Mouse (Mus musculus): Measurements from ENCODE around the gene Baz1b. TPM values are rescaled to one million over a fixed set of nuclear protein-coding genes. Genes with fewer than 3 reads are reported as not detected.

Gene Baz1b
- polyA plus RNA-seq, 2 experiments from 2014 or later = 25.2 to 25.4 TPM

DNA sequence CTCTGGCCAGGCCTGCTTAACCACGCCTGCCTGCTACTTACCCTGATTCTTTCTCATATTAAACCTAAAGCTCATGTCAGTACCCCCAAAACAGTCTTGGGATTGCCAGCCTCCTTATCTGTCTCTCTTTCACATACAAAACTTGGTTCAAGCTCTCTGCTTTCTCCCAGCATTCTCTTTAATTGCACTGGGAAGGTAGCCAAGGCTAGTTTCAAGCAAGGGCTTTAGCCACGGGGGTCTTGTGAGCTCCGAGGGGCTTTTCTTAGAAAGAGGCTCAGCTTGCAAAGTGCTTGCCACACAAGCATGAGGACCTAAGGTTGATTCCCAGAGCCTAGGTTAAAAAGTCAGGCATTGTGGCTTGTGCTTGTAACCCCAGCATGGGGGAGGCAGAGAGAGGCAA, 98.1 kb downstream of the Baz1b start:
- ATAC-seq = no peak

DNA sequence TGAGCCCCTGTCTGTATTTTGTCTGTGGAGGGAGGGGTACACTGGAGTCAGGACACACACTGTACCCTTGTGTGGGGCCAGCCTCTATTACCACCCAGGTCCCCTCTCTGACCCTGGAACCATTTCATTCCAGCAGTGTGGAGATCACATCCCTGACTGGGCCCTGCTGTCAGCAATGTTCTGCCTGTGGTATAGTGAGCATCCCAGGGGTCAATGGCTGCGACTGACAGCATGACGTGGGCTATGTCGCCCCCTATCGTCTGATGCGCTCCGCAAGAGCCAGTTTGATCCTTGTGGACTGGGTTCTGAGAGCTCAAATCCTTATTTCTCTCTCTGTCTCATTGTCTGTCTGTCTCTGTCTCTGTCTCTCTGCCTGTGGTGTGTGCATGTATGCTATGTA, 99.1 kb downstream of the Baz1b start:
- no peak for ATAC-seq

DNA sequence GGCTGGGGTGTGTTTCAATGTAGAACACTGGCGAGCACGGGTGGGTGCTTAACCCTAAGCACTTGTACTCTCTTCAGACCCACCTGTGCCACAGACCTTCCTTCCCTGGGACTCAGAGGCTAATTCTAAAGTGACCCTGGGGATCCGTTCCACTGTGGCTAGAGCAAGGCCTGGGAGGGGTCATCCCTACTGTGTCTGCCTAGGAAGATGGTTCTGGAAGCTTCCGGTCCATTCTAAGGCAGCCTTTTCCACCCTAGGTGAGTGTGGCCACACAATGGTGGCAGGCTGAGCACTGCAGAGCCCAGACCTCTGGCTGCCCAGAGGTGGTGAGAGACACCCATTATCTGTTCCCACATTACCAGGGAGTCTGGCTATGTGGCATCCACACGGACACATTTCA, 99.9 kb downstream of the Baz1b start:
- no peak for ATAC-seq

DNA sequence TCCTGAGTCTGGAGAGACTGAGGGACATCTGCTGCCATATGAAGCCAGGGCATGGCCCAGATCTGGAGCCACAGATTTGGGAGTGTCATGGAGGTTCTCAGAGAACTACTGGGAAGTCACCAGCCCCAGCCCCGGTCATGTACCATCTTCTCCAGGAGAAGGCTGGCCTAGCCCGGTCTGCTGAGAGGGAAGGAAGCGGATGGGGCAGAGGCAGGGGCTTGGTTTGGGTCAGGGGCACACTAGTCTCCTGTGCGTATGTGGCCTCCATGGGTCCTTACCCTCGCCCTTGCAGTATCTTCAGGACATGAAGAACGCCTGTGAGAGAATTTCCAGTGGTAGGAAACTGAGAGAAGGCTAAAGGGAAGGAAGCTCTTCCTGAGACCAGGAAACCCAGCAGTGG, 103.6 kb downstream of the Baz1b start:
- ATAC-seq = no peak

DNA sequence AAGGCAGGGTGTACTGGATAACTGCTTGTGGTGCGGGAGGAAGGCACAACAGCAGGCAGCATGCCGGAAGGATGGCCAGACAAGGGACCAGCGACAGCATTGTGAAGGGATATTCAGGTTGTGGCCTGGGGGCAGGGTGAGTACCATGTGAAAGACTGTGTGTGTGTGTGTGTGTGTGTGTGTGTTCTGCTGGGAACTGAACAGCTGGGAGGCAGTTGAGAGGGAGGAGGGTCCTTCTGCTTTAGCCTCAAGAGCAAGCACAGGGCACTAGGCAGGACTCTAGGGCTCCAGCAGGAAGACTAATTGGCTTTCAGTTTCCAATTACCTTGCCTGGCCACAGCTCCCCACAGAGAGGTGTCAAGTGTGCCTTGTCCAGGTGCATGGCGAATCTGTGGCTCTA, 104.1 kb downstream of the Baz1b start:
- no peak for ATAC-seq

DNA sequence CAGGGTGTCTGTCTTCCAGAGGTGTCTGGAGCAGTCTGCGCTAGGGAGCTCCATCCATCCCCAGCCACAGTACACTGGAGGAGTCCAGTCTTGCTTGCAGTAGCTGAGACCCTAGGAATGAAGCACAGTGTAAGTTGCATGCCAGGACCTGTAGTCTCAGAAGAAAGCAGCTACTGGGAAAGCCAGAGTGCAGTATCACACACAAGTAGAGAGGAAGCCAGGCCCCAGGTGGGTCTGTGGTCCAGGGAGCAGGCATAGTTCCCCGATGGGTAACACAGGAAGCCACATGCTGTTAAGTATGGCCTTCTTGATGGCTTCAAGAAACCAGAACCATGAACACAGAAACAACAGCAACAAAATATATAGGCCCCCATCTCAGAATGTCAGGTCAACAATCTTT, 104.9 kb downstream of the Baz1b start:
- ATAC-seq = no peak

Other genes starting within 250 kb of the Baz1b start
- under 1 TPM in 1 of 2 experiments, not detected in 1; 0.40 TPM for gene Cldn4, start 240.3 kb upstream of the Baz1b start, polyA plus RNA-seq (2017; shearing (Covaris generic))
- gene Cldn3, start 201.1 kb upstream of the Baz1b start, polyA plus RNA-seq (2017; shearing (Covaris generic)) = not detected
- gene Abhd11, start 178.1 kb upstream of the Baz1b start, polyA plus RNA-seq (2017; shearing (Covaris generic)) = 10 to 100 TPM; 64.3 to 80.5 TPM
- 10 to 100 TPM; 15.4 to 27.0 TPM for gene Stx1a, start 163.8 kb upstream of the Baz1b start, polyA plus RNA-seq (2017; shearing (Covaris generic))
- gene Dnajc30, start 123.1 kb upstream of the Baz1b start, polyA plus RNA-seq (2017; shearing (Covaris generic)) = 10 to 100 TPM; 23.4 to 36.6 TPM
- gene Bud23, start 122.3 kb upstream of the Baz1b start, polyA plus RNA-seq (2017; shearing (Covaris generic)) = 100 to 1,000 TPM in 1 of 2 experiments, 10 to 100 TPM in 1; 60.8 to 103 TPM
- gene Vps37d, start 109.0 kb upstream of the Baz1b start, polyA plus RNA-seq (2017; shearing (Covaris generic)) = not detected
- under 1 TPM in 1 of 2 experiments, not detected in 1; 0.13 TPM for gene Mlxipl, start 97.4 kb upstream of the Baz1b start, polyA plus RNA-seq (2017; shearing (Covaris generic))
- 1 to 10 TPM; 4.8 to 5.3 TPM for gene Tbl2, start 37.6 kb upstream of the Baz1b start, polyA plus RNA-seq (2017; shearing (Covaris generic))
- gene Bcl7b, start 19.0 kb upstream of the Baz1b start, polyA plus RNA-seq (2017; shearing (Covaris generic)) = 10 to 100 TPM; 47.1 to 79.6 TPM
- gene Fzd9, start 64.0 kb downstream of the Baz1b start, polyA plus RNA-seq (2017; shearing (Covaris generic)) = not detected
- not detected for gene Fkbp6, start 162.8 kb downstream of the Baz1b start, polyA plus RNA-seq (2017; shearing (Covaris generic))
- not detected for gene Trim50, start 166.0 kb downstream of the Baz1b start, polyA plus RNA-seq (2017; shearing (Covaris generic))
- gene Nsun5, start 182.7 kb downstream of the Baz1b start, polyA plus RNA-seq (2017; shearing (Covaris generic)) = 10 to 100 TPM; 24.7 to 29.1 TPM
- 10 to 100 TPM; 12.2 to 20.4 TPM for gene Pom121, start 207.3 kb downstream of the Baz1b start, polyA plus RNA-seq (2017; shearing (Covaris generic))